Mouse (Mus musculus): ENCODE results near the gene Fitm2.
"Not testable (repeated sequence)": the region's sequence is repeated elsewhere in the genome, so short reads cannot be mapped to it uniquely, and the experiment has no call there.

The Fitm2 gene

DNA sequence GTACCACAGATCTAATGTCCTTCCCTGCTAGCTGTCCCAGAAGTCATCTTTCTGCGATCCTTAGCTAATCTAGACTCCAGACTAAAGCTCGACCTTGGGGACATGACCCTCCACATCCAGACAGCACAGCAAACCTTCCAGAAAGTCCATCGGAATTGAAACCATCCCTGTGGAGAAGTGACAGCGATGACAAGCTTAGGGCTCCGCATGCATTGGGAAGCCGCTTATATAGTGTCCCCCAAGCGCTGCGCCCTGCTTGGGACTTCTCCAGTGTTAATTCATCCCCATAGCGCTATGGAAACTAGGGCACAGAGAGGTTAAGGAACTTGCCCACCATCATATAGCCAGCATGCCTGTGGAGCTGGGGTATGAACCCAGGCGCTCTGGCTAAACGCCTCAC lies 9.6 kb downstream of the Fitm2 start:
- no peak for DNase-seq

DNA sequence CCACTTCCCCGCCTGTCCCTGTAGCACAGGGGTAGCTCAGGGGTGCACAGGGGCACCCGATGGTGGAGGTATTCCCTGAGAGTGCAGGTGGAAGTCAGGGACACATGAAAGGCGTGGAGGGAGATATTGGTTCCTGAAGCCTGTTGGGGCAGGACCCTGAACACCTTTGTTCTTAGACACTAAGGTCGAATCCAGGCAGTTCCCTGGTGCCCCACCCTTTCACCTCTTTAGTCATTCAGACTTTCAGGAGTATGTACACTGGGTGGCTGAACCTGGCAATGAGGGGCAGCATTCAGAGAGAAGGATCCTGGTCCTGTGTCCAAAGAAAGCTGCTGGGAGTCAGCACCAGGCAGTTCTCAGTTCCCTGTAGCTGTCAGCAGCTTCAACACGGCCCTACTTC lies 10.0 kb downstream of the Fitm2 start:
- no peak for DNase-seq

DNA sequence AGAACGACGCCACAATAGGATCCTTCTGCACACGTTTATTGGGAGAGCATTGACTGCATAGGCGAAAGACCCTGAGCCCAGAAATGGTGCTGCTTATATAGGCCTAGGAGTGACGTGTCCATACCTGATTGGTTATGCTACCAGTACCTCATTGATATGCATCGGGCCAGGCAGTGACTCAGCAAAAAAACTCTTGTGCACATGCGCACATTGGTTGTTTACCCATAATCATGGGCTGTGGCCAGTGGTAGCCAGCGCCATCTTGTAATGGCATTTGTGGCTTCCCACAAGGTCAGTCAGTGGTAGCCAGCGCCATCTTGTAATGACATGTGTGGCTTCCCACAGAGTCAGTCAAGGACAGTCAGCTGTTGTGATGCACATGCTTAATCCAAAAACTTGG lies 11.1 kb downstream of the Fitm2 start:
- not testable (repeated sequence) for DNase-seq

DNA sequence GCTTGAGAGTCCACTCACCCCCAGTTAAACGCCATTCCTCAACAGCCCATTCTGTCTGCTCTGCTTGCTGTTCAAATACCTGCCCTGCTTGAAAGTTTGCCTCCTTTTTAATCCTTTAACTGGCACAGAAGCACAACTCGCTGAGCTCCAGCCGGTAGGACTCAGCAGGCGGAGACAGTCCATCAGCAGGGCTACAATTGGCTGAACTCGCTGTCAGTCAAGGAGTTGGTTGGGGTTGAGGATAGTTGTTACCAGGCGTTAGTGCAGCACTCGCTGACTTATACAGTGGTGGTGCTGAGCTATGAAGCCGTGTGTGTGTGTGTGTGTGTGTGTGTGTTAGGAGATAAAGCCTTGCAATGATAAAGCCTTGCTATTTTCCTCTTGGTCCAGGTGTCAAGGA lies 11.8 kb downstream of the Fitm2 start:
- DNase-seq = no peak

DNA sequence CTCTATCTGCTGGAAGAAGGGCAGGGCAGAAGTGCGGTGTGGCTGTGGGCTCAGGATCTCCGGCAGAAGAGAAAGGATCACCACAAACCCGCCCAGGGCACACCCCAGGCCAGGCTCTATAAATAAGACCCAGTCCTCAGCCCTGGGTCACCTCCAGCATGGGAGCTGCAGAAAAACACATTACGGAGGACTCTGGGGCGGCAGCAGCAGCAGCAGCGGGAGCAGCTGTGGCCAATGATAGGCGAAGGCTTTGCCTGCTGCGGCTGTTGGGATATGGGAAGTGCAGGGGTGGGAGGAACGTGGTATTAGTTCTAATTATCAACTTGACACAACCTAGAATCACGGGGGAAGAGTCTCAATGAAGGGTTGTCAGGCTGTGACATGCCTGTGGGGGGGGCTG lies 13.0 kb downstream of the Fitm2 start:
- no peak for DNase-seq

DNA sequence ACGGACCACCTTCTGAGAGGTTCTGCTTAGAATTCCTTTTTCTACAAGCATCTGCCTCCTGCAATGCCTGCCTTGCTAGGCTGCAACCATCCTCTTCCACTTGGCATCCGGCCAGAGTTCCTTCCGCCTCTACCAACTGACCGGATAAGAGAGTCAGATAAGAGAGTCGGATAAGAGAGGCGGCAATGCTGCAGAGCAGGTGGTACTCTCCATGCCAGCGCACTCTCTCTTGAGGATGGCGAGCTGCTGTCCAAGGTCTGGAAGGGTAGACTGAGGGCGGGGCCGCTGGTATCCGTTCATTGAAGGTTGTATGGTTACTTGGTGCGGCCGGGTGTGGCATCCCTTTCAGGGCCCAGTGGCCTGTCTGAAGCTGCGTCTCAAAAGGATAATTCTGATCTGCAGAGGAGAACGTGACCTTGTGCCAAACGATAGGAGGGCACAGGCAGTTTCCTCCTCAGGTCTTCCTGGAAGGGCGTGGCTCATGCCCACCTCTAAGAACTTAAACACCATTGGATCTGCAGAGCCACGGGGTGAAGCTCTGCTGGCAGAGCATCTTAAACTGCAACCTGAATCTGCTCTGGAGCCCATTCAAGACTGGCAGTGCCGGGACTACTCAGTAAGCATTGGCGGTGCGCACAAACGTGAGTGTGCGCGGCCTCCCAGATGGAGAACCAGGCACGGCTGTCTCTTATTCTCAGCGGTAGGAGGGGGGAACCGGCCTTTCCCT lies 13.7 kb downstream of the Fitm2 start:
- DNase-seq = no peak

DNA sequence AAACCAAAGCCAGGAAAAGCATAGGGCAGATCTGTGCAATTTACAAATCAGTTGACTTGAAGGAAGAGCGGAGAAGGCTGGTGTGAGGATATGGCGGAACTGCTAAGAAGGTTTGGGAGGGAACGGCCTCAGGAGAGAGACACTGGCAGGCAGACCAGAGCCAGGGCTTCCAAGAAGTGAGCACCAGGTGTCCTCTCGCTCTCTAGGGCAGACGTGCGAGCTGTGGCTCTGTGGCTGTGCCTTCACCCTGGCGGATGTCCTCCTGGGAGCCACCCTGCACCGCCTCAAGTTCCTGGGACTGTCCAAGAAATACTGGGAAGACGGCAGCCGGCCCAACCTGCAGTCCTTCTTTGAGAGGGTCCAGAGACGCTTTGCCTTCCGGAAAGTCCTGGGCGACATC lies 19.1 kb downstream of the Fitm2 start:
- no peak for DNase-seq

DNA sequence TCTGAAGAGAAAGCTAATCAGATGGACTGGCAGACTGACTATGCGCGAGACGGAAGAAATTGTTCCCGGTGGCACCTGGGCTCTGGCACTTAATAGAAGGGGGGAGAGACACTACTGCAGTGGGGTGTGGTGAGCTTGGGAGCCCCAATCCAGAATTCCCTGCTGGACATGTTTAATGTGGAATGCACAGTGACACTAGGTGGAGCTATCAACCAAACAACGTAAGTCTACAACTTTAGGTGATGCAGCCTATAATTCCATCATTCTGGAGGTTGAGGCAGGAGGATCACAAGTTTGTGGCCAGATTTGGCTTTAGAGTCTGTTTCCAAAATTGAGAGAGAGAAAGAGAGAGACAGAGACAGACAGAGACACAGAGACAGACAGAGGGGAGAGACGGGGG lies 19.7 kb downstream of the Fitm2 start:
- no peak for DNase-seq

DNA sequence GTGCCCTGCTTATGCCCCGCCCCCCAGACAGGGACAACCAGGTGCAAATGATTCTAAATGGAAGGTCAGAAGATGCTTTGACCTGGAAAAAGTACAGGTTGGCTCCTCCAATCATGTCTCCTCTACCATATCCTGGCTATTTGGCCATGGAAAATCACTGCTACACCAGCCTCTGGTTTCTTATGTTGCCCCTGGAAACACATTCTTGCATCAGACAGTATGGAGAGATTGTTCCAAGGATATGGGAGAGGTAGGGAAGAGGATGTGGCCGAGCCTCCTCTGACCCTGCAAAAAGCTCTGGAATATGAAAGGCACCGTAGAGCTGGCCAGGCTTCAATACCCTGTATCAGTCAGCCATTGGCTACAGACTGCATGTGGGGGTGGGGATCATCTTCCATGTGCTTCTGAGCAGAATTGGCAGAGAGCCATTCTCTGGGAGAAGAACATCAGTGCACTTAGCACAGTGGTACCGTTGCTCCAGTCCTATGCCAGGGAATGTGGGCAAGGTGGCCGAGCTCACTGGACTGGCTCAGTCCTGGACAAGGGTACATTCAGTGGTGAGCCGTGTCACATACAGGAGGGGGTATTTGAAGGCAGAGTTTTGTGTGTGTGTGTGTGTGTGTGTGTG lies 21.6 kb downstream of the Fitm2 start:
- DNase-seq = no peak

DNA sequence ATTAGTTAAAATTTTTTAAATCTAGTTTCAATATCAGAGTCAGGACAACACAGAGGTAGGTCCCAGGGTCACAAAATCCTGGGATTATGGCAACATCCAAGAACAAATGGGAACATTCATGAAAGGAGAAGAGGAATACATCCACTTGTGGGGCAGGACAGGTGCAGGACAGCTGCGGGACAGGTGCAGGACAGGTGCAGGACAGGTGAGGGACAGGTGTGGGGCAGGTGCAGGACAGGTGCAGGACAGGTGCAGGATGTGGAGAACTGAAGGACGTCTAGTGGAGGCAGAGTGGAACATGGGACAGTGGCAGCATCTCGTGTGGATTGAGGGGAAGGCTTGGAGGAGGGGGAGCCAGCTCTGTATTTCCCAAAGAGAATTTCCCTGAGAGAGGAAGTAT lies 23.2 kb downstream of the Fitm2 start:
- DNase-seq = no peak

DNA sequence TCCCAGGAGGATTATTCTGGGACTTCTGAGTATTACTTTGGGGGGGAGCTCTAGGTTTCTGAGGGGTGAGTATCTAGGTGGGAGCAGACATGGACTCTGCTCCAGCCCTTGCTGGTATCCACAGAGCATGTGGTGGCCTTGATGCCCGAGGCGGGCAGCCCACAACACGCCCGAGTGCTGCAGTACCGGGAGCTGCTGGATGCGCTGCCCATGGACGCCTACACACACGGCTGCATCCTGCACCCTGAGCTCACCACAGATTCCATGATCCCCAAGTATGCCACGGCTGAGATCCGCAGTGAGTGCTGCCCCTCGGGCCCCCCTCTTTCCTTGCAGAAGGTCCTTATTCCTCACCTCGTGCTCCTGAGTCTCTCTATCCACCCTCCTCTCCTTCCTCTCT lies 25.1 kb downstream of the Fitm2 start:
- no peak for DNase-seq

DNA sequence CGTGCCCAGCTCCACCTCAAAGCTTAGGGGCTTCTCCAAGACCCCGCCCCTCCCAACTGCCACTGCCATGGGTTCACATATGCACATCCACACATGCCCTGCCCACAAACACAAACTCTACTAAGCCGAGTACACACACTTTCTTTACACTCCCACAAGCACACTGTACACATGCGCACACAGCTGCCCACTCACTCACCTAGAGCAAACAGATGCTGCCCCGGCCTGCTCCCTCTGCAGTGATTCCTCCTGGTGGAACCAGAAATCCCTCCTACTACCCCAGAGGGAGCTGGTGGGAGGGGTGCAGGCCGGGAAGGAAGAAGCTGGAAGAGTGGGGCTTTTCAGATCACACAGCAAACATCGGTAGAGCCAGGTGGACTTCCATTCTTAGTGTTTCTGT lies 28.4 kb downstream of the Fitm2 start:
- DNase-seq = no peak

DNA sequence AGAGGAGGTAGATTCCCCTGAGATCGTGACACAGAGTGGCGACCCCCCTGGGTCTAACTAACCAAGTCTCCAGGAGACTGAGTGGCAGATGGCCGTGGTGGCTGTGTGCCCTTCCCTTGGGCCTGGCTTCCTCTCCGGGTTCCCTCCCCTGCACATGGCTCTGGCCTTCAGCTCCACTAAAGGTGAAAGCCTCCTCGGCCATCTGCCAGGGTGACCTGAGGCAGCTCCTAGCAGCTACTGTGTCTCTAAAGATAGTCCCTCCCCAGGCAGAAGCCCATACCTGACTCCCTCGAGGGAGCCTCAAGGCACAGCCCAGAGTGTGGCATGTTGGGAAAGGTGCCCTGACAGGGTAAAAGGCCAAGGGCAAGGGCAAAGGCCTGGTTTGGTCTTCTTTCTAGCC lies 28.9 kb downstream of the Fitm2 start:
- DNase-seq = no peak

DNA sequence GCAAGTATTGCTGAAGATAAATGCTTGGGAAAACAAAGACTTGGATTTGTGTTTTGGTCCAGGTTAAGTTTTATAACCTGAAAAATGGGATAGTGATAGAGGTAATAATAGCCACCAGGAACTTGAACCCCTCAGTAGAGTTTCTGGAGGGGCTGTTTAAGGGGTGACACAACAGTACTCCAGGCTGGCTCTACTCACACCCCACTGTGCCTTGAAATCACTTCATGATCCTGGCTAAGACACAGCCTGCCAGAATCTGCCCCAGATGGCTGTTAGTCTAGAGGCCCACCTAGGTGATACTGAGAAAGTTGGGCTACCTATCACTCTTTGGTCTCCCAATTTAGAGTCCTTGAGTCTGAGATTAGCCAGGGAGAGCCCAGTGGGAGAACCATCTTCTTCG lies 32.9 kb downstream of the Fitm2 start:
- DNase-seq = peak in 1 of 2 experiments; percentile 8

DNA sequence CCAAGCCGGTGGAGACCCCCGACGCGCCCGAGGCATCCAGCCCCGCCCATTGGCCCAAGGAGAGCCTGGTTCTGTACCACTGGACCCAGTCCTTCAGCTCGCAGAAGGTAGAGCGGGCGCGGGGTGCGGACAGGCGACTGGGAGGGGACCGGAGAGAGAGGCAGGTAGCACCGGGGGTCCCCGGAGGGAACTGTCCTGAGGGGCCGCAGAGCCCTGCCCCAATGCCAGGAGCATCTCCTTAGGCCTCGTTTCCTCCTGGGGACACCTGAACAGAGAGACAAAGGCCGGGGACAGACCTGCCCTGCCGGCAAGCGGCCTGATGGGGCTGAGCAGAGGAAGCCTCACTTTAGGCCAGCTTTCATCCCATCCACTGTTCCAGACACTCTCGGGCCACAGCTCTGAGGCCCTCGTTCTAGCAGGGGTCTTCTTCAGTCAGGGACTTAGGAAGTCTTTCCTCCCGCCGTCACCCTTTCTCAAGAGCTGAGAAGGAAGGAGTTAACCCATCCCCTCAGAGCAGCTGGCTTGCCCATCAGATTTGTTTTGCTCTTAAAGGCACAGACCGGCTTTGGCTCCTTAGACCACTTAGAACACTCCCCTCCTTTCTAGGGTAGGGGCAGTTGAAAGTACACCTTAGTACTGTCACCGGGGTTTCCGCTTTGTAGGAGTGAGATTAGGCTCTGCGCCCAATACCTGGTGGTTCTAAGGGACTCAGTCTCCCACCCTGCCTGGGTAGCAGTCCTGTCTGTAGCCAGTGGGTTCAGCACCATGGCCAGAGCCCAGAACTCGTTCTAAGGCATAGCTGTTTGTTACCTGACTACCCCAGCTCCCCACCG lies 33.6 kb downstream of the Fitm2 start:
- DNase-seq = peak in 1 of 2 experiments; percentile 39

DNA sequence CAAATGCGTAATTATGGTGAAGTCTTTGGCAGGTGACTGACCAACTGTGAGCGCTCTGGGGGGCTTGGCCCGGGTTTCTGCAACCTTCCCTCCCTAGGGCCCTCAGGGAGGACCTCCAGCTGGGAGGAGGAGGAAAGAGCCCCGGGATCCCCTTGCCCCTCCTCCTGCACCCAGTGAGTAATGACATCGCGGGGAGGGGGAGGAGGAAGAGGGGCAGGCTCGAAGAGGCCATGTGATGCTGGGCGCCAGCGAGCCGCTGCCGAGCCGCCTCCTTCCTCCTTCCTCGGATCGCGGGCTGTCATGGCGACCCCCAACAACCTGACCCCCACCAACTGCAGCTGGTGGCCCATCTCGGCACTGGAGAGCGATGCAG lies 34.2 kb downstream of the Fitm2 start, which contains the start of gene Gdap1l1:
Gene Gdap1l1 (plus strand): TSS at position 231 of the 373 bp plus-strand sequence.
- DNase-seq = no peak

DNA sequence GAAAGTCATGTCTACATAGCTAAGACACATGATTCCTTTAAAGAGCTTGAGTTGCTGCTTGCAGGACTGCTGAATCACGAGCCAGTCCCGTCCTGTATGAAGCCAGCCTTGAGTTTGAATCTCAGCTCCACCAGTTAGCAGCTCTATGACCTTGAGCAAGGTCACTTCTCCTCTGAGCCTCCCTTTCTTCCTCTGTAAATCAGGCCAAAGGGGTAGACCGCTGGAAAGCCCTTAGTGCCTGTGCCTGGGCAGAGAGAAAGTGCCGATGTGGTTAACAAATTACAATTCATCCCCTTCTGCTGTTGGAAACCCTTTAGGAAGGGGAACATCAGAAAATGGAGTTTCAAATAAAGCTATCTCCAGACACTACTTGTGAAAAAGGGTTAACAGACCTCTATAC lies 34.6 kb downstream of the Fitm2 start:
- DNase-seq = no peak

DNA sequence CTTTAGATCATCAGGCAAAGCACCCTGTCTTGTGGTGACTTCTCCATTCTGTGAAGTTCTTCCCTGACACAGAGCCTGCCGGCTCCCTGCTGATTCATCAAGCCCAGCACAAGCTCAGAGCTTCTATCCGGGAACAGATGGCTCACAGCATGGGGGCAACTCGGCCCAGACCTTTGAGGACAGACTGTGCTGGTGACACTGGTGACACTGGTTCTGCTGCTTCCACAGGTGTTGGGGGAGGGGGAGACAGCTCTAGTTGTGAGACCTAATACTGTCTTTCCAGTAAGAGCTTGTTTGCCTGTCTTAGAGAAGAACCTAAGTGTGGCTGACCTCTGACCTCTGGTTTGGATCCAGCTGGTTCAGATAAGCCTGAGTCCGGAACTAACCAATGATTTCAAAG lies 38.5 kb downstream of the Fitm2 start:
- DNase-seq = no peak

DNA sequence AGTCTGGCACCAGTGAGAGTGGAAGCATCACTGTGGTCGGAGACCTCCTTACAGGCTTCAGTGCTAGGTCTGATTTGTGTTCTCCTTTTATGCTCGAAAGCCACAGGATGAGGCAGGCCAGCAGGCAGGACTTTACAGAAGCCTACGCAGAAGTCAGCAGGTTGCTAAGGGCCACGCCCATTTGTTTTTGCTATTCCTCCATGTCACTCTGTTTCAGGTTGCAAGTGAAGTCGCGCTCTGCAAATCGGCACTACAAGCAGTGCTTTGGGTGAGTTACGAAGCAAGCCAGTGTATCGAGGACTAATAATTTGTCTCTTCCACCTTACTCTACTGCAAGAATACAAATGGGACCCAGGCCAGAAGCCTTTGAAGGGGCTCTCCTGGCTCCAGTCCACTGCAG lies 41.1 kb downstream of the Fitm2 start:
- peak in 1 of 2 experiments; percentile 33 for DNase-seq

DNA sequence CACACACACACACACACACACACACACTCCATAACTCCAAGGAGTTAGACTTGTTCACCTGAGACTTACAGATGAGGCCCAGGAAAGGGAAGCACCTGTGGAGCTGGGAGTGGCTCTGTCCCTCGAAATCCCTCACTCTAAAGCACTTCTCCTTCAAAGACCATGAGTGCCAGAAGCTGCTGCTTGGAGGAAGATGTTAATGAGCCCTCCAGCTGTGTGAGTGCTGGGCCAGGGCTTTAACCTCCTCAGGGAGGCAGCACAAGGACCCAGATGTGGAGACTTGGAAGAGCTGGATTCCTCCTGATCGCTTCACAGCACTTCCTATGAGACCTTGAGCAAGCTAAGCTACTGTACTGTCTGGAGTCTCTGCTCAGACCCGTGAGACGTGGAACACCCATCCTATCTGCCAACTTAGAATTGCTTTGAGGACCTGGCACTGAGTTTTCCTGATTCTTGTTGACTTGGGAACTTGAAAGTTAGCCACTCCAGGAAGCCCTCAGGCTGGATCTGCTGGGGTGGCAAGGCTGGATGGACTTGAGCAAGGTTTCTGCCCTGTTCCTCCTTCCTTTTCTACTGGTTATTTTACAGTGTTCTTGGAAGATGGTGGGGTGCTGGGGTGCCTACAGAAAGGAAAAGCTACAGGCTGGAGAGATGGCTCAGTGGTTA lies 44.0 kb downstream of the Fitm2 start:
- DNase-seq = peak; percentile 15 to 30

DNA sequence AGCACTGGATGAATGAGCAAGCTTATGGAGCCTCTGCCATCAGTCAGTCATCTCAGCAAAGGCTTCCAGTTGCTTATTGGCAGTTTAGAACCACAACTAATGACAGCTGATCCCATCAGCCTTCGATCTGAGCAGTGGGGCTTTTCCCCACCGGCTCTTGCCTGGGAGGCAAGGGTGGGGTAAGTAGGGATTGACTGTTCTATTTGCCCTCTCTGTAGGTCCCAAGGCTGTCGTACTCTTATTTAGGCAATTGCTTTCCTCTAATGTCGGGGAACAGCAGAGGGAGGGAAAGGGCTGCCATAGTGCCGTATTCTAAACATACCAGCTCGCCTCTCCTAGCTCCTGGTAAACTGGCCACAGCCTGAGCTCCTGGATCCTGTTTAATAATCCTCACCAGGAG lies 47.8 kb downstream of the Fitm2 start, which contains the start of gene Oser1:
Gene Oser1 (minus strand): TSS at position 101 of the 400 bp plus-strand sequence.
- no peak for DNase-seq

DNA sequence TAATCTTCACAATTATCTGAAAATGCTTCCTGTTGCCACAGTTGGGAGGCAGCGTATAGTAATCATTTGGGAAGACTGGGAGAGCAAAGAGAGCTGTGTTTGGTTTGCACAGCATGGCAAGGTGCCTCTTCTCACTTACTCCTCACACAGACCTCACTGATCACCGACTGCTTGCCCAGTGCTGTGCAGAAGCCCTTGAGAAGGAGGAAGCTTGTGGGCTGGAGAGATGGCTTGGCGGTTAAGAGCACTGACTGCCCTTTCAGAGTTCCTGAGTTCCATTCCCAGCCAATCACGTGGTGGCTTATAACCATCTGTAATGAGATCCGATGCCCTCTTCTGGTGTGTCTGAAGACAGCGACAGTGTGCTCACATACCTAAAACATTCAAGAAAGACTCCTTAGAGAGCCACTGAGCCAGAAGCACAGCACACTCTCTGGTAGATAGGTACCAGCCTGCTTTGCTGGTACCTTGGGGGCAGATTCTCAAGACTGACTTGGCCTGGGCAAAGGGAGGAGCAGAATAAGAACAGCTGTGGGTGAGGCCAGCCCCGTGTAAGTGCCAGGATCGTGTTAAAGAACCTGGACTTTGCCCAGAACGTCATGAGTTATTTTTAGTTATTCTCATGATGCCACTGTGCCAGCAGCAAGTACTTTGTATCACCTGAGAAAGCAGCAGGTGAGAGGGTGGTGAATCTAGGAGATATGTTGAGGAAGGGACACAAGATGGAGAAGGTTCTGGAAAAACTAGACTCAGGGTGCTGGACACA lies 49.4 kb downstream of the Fitm2 start:
- no peak for DNase-seq
